8 mouse cellular contexts compared by ENCODE assay signal in the genomic region with DNA sequence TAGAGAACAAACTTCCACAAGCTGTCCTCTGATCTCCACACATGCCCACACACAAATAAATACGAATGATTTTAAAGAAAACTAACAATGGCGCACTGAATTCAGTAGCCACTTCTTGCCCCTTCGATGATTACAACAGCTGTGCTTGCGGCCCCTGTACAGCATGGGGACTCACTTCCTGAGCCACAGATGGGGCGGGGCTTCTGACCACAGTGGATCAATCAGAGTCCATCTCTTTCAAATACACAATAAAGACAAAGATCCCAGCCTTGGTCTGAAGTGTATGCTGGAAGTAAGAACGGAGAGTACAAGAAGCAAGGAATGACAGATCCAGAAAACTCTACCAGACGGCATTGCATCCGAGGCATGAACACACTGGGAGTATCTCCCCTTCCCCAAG.
DNase-seq lines count a peak whose midpoint lies in the region; ATAC-seq lines count a peak whose summit lies in the region.

No protein-coding gene starts in this region.

- H3K4me1 ChIP-seq in heart, embryonic 12.5 days (replicated peaks), result peaks cover 68% of the 10 kb centered on the region
- H3K4me1 ChIP-seq in hindbrain, embryonic 14.5 days (replicated peaks; ENCODE audit: control insufficient read depth, insufficient read depth, low read length), result peaks cover 21% of the 10 kb centered on the region; the same call in 1 of the 2 replicates
- H3K4me1 ChIP-seq in midbrain, embryonic 13.5 days (replicated peaks), result peaks cover 21% of the 10 kb centered on the region

- ATAC-seq in heart, embryonic 12.5 days (ENCODE audit: insufficient number of reproducible peaks, low FRiP score), result no peak
- ATAC-seq in hindbrain, embryonic 14.5 days (ENCODE audit: low FRiP score), result no peak
- ATAC-seq in midbrain, embryonic 13.5 days, result no peak

- H3K27ac ChIP-seq in heart, embryonic 12.5 days (ENCODE audit: poor library complexity, severe bottlenecking), result peak overlapping the region; percentile 65
- no peak overlapping the region for H3K27ac ChIP-seq in hindbrain, embryonic 14.5 days
- peak overlapping the region; percentile 4; the same call in 1 of the 2 replicates for H3K27ac ChIP-seq in midbrain, embryonic 13.5 days

- no peak for DNase-seq in heart, adult 11 months
- peak; percentile 52 for DNase-seq in embryo, embryonic 10.5 days (ENCODE audit: low spot score)
- no peak for DNase-seq in hindbrain, embryonic 14.5 days (ENCODE audit: low spot score)
- DNase-seq in right cerebral cortex, postnatal 25 days, result no peak
- no peak for DNase-seq in layer of hippocampus, adult 18-20 months (ENCODE audit: low spot score in 2 of 2)
- no peak for DNase-seq in adrenal gland, adult 8-10 months

- H3K4me2 ChIP-seq in heart, embryonic 12.5 days, result peak overlapping the region; percentile 55
- peak overlapping the region; percentile 27; the same call in 1 of the 2 replicates for H3K4me2 ChIP-seq in hindbrain, embryonic 14.5 days (replicated peaks)
- H3K4me2 ChIP-seq in midbrain, embryonic 13.5 days (replicated peaks), result no peak overlapping the region

- H3K9me3 ChIP-seq in heart, embryonic 12.5 days (replicated peaks), result no peaks in the 10 kb centered on the region
- H3K9me3 ChIP-seq in hindbrain, embryonic 14.5 days (ENCODE audit: control insufficient read depth, low read length), result no peaks in the 10 kb centered on the region
- no peaks in the 10 kb centered on the region for H3K9me3 ChIP-seq in midbrain, embryonic 13.5 days

- H3K27me3 ChIP-seq in heart, embryonic 12.5 days (replicated peaks), result no peaks in the 10 kb centered on the region
- no peaks in the 10 kb centered on the region for H3K27me3 ChIP-seq in hindbrain, embryonic 14.5 days (ENCODE audit: control insufficient read depth, insufficient read depth, low read length)
- no peaks in the 10 kb centered on the region for H3K27me3 ChIP-seq in midbrain, embryonic 13.5 days

- peak overlapping the region; percentile 10; the same call in 1 of the 2 replicates for H3K4me3 ChIP-seq in heart, embryonic 12.5 days
- H3K4me3 ChIP-seq in hindbrain, embryonic 14.5 days (replicated peaks; ENCODE audit: low read length), result no peak overlapping the region
- no peak overlapping the region for H3K4me3 ChIP-seq in midbrain, embryonic 13.5 days (replicated peaks)

- H3K9ac ChIP-seq in heart, embryonic 12.5 days, result no peak overlapping the region
- H3K9ac ChIP-seq in hindbrain, embryonic 14.5 days, result no peak overlapping the region
- H3K9ac ChIP-seq in midbrain, embryonic 13.5 days (replicated peaks), result no peak overlapping the region

- no peaks in the 10 kb centered on the region for H3K36me3 ChIP-seq in heart, embryonic 12.5 days
- no peaks in the 10 kb centered on the region for H3K36me3 ChIP-seq in hindbrain, embryonic 14.5 days (replicated peaks; ENCODE audit: control insufficient read depth, insufficient read depth)
- no peaks in the 10 kb centered on the region for H3K36me3 ChIP-seq in midbrain, embryonic 13.5 days

- WGBS in heart, embryonic 12.5 days, result 60% methylated on average over 8 of the region's 8 CpGs
- WGBS in hindbrain, embryonic 14.5 days, result 44% methylated on average over 8 of the region's 8 CpGs
- WGBS in midbrain, embryonic 13.5 days, result 60% methylated on average over 8 of the region's 8 CpGs
